Mouse (Mus musculus) brain, embryonic 14.5 days (tissue): Measurements from ENCODE around the gene Klhl3.

ENCODE experiments used
- CTCF ChIP-seq: fragments of 200-500 bp; IDR thresholded peaks from 2 replicates; pipeline ENCODE4 v1.5.1; 2012; ENCODE audit warnings: inconsistent platforms, mild to moderate bottlenecking, moderate library complexity, borderline replicate concordance; ENCODE audit not compliant: insufficient read depth, insufficient read length; ENCODE audit errors: extremely low read depth
- POLR2A ChIP-seq: fragments of 200-500 bp; IDR thresholded peaks from 2 replicates; pipeline ENCODE4 v1.6.1; 2012; ENCODE audit warnings: mild to moderate bottlenecking, inconsistent platforms, borderline replicate concordance; ENCODE audit not compliant: poor library complexity, insufficient read depth, insufficient read length, severe bottlenecking; ENCODE audit errors: extremely low read depth

DNA sequence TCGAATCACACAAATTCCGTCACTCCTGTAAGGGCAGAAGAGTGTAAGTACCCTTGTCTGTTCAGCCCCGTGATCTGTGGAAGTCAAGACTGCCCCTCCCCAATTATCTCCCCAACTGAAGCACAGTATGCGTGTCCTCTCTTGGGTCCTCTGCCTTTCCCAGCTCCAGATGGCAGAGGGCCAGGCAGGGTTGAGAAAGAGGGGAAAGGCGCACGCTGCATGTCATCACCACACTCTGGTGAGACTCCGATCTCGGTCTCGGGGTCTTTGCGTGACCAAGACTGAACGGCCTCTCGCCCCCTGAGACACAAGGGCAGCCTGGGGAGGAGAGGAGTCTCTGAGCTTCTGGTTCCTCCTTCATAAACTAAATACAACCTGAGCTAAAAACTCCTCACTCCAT lies 42.9 kb downstream of the Klhl3 start:
- no peak for TF ChIP-seq CTCF
- no peak for TF ChIP-seq POLR2A
